Mouse (Mus musculus): Measurements from ENCODE around the gene Lpcat3.

DNA sequence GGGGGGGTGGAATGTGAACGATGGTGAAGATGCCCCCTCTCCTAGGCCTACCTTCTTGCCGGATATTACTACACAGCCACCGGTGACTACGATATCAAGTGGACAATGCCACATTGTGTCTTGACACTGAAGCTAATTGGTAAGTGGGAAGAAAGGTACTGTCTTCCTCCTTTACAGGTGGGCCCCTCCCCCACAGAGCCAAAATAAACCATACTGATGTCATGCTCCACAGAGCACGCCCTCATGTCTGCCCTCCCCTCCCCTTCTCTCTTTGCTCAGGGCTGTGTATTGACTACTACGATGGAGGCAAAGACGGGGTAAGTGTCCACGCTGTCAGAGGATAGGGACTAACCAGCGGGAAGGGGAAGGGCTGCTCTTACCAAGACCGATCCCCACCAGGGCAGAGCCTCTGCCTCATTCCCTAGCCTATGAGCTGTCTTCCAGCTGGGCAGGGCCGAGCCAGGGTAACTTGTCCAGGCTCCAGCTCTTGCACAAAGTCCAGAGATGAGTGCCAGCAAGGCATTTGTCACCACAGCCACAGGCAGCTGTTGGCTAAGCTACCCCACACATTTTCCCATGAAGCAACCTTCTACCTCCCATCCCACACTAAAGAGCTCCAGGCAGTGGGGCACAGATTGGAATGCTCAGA is 37.3 kb downstream of the Lpcat3 start:
- TF ChIP-seq CTCF (IDR thresholded peaks at IDR 0.05; ENCODE audit: insufficient read depth, low read depth, low read length), result no peak
- TF ChIP-seq POLR2A (IDR thresholded peaks at IDR 0.05; ENCODE audit: insufficient read depth, low read depth, low read length), result no peak
